Mouse (Mus musculus) olfactory bulb, adult 2 months (tissue): ENCODE measurements at regions not wholly inside any gene's neighbourhood (a gene's known extent, or its start where the extent isn't known, plus 50 kb on each side); places are given as distances from the start of the nearest gene placed in this dataset.

Experiments
- CTCF ChIP-seq: fragments of 200-500 bp; IDR thresholded peaks from 2 replicates; pipeline ENCODE4 v1.5.1; 2012; ENCODE audit warnings: low read depth, mild to moderate bottlenecking, low read length, moderate library complexity; ENCODE audit not compliant: insufficient read depth
- POLR2A ChIP-seq: fragments of 200-500 bp; IDR thresholded peaks from 2 replicates; pipeline ENCODE4 v1.6.1; 2012; ENCODE audit warnings: mild to moderate bottlenecking, low read depth, low read length, moderate library complexity; ENCODE audit not compliant: insufficient read depth

DNA sequence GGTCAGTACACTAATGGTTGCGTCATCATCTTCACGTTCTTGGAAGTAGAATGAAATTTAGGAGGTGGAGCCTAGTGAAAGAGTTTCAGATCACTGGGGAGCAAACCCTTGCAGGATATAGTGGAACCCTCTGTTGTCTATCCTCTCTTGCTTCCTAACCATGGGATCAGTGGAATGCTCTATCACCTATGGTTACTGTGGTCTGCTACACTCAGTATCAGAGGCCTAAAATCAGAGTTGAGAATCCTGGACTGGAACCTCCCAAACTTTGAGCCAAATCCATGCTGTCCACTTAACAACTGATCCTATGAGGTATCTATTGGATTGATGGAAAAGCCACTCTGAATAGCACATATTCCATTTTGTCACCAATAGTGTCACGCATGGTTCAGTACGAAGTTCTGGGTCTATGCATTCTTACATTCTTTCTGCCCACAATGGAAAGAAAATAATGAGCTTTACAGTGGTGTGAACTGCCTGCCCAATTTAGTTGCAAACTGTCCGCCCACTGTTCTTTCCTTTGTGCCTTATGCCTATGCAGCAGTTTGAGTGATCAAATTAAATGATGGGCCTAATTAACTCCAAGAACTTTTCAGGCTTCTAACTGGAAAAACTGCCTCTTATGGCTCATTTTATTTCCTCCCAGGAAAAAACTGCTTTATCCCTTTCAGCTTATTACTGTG is 85.2 kb upstream of the Mettl25 start:
- TF ChIP-seq POLR2A (no peak), CTCF (no peak)
